Mouse (Mus musculus) liver, embryonic 11.5 days (tissue): ENCODE measurements at regions not wholly inside any gene's neighbourhood (a gene's known extent, or its start where the extent isn't known, plus 50 kb on each side); places are given as distances from the start of the nearest gene placed in this dataset.
"Not testable (repeated sequence)": the region's sequence is repeated elsewhere in the genome, so short reads cannot be mapped to it uniquely, and the experiment has no call there.

Source experiments
- ATAC-seq: fragments of 200-750 bp; cut with Nextera tagmentation; replicated peaks from 2 replicates; pipeline ENCODE4 v1.8.0; 2017; ENCODE audit warnings: moderate number of reproducible peaks, mild to moderate bottlenecking, moderate TSS enrichment, moderate library complexity; ENCODE audit not compliant: low FRiP score
- DNase-seq: peaks from one replicate; pipeline ENCODE4 v3.0.0-alpha.2; 2017; ENCODE audit warnings: low spot score
- H3K27ac ChIP-seq: fragments of 300-500 bp; sonication (generic); 2 replicates; pipeline ENCODE4 v1.5.1; 2014; ENCODE audit warnings: mild to moderate bottlenecking, low read depth, low read length, control low read depth
- H3K27me3 ChIP-seq: fragments of 300-500 bp; sonication (generic); replicated peaks from 2 replicates; pipeline ENCODE4 v1.6.1; 2014; ENCODE audit warnings: low read length, mixed read lengths; ENCODE audit not compliant: control insufficient read depth, insufficient read depth
- H3K36me3 ChIP-seq: fragments of 300-500 bp; sonication (generic); 2 replicates; pipeline ENCODE4 v1.6.1; 2014; ENCODE audit warnings: mild to moderate bottlenecking, low read length, moderate library complexity, mixed read lengths; ENCODE audit not compliant: control insufficient read depth, insufficient read depth
- H3K4me1 ChIP-seq: fragments of 300-500 bp; sonication (generic); replicated peaks from 2 replicates; pipeline ENCODE4 v1.6.1; 2014; ENCODE audit warnings: low read length, mixed read lengths; ENCODE audit not compliant: control insufficient read depth, insufficient read depth
- H3K4me2 ChIP-seq: fragments of 300-500 bp; sonication (generic); 2 replicates; pipeline ENCODE4 v1.6.1; 2014; ENCODE audit warnings: mild to moderate bottlenecking, control low read depth, moderate library complexity
- H3K4me3 ChIP-seq: fragments of 300-500 bp; sonication (generic); 2 replicates; pipeline ENCODE4 v1.5.1; 2014; ENCODE audit warnings: low read depth, low read length, control low read depth
- H3K9ac ChIP-seq: fragments of 300-500 bp; sonication (generic); 2 replicates; pipeline ENCODE4 v1.6.1; 2014; ENCODE audit warnings: low read depth, low read length, control low read depth
- H3K9me3 ChIP-seq: fragments of 300-500 bp; sonication (generic); 2 replicates; pipeline ENCODE4 v1.6.1; 2016; ENCODE audit warnings: low read length, inconsistent platforms, mixed read lengths; ENCODE audit not compliant: control insufficient read depth
- WGBS: fragments of 180-500 bp; shearing (Covaris S2); extraction: QIAGEN DNeasy Blood & Tissue Kit; methylation state at CpG from one replicate; pipeline ENCODE4 v1.1.7; 2014; 5-methylcytosine and 5-hydroxymethylcytosine counted together

- DNase-seq (no peak), ATAC-seq (no peak)
- Histone ChIP-seq H3K27me3 (no peaks in the 10 kb centered on the region), H3K4me3 (no peak overlapping the region), H3K9ac (no peak overlapping the region), H3K27ac (no peak overlapping the region), H3K9me3 (no peaks in the 10 kb centered on the region), H3K36me3 (no peaks in the 10 kb centered on the region), H3K4me2 (no peak overlapping the region), H3K4me1 (no peaks in the 10 kb centered on the region)
- WGBS, result 84% methylated on average over 4 of the region's 4 CpGs
Observed at GRCm38 (mm10) chr3:21771752-21772298, 304.6 kb upstream of the Tbl1xr1 start.

GRCm38 (mm10) chr3:21774172-21774842, 302.1 kb upstream of the Tbl1xr1 start:
- Histone ChIP-seq H3K27me3 (no peaks in the 10 kb centered on the region), H3K36me3 (no peaks in the 10 kb centered on the region), H3K4me3 (no peak overlapping the region), H3K9ac (no peak overlapping the region), H3K9me3 (no peaks in the 10 kb centered on the region), H3K4me1 (no peaks in the 10 kb centered on the region), H3K27ac (no peak overlapping the region), H3K4me2 (no peak overlapping the region)
- ATAC-seq (peak; percentile 83), DNase-seq (no peak)
- 61% methylated on average over 4 of the region's 4 CpGs for WGBS

- no peaks in the 10 kb centered on the region for H3K9me3 ChIP-seq
- ATAC-seq (no peak), DNase-seq (no peak)
- H3K4me3 ChIP-seq, result no peak overlapping the region
- H3K9ac ChIP-seq, result no peak overlapping the region
- no peaks in the 10 kb centered on the region for H3K4me1 ChIP-seq
- H3K27ac ChIP-seq, result no peak overlapping the region
- 64% methylated on average over 4 of the region's 4 CpGs for WGBS
- H3K36me3 ChIP-seq, result no peaks in the 10 kb centered on the region
- no peaks in the 10 kb centered on the region for H3K27me3 ChIP-seq
- H3K4me2 ChIP-seq, result no peak overlapping the region
Observed at GRCm38 (mm10) chr3:21778789-21779188, 297.7 kb upstream of the Tbl1xr1 start.

GRCm38 (mm10) chr3:21791983-21792631, 284.3 kb upstream of the Tbl1xr1 start:
- ATAC-seq (no peak), DNase-seq (no peak)
- Histone ChIP-seq H3K4me3 (no peak overlapping the region), H3K4me1 (no peaks in the 10 kb centered on the region), H3K9me3 (no peaks in the 10 kb centered on the region), H3K27me3 (no peaks in the 10 kb centered on the region), H3K27ac (no peak overlapping the region), H3K4me2 (no peak overlapping the region), H3K36me3 (no peaks in the 10 kb centered on the region), H3K9ac (no peak overlapping the region)
- 61% methylated on average over 4 of the region's 4 CpGs for WGBS

GRCm38 (mm10) chr3:21798139-21798538, 278.3 kb upstream of the Tbl1xr1 start:
- 56% methylated on average over 1 of the region's 1 CpGs for WGBS
- Histone ChIP-seq H3K4me2 (no peak overlapping the region), H3K9me3 (no peaks in the 10 kb centered on the region), H3K4me1 (no peaks in the 10 kb centered on the region), H3K4me3 (no peak overlapping the region), H3K36me3 (no peaks in the 10 kb centered on the region), H3K27ac (no peak overlapping the region), H3K9ac (no peak overlapping the region), H3K27me3 (no peaks in the 10 kb centered on the region)
- DNase-seq, result no peak
- no peak for ATAC-seq

- WGBS, result 71% methylated on average over 2 of the region's 2 CpGs
- H3K9me3 ChIP-seq, H3K9ac ChIP-seq, H3K27ac ChIP-seq, H3K4me1 ChIP-seq, DNase-seq, H3K4me2 ChIP-seq, H3K27me3 ChIP-seq, H3K4me3 ChIP-seq, H3K36me3 ChIP-seq, ATAC-seq: not testable (repeated sequence)
Observed at GRCm38 (mm10) chr3:21803886-21804285, 272.6 kb upstream of the Tbl1xr1 start.

GRCm38 (mm10) chr3:21806494-21807157, 269.8 kb upstream of the Tbl1xr1 start:
- no peak for ATAC-seq
- H3K36me3 ChIP-seq, result no peaks in the 10 kb centered on the region
- DNase-seq, result no peak
- no peaks in the 10 kb centered on the region for H3K9me3 ChIP-seq
- no peaks in the 10 kb centered on the region for H3K27me3 ChIP-seq
- H3K27ac ChIP-seq, result no peak overlapping the region
- H3K4me2 ChIP-seq, result no peak overlapping the region
- WGBS, result 72% methylated on average over 2 of the region's 2 CpGs
- no peak overlapping the region for H3K9ac ChIP-seq
- no peaks in the 10 kb centered on the region for H3K4me1 ChIP-seq
- H3K4me3 ChIP-seq, result no peak overlapping the region

GRCm38 (mm10) chr3:21808539-21808938, 267.9 kb upstream of the Tbl1xr1 start:
- no peak for DNase-seq
- Histone ChIP-seq H3K36me3 (no peaks in the 10 kb centered on the region), H3K4me1 (no peaks in the 10 kb centered on the region), H3K27ac (no peak overlapping the region), H3K27me3 (no peaks in the 10 kb centered on the region), H3K9ac (no peak overlapping the region), H3K9me3 (no peaks in the 10 kb centered on the region), H3K4me3 (no peak overlapping the region), H3K4me2 (no peak overlapping the region)
- no peak for ATAC-seq
- WGBS, result 67% methylated on average over 2 of the region's 2 CpGs
